Mouse (Mus musculus): Measurements from ENCODE around the gene Zfp266. TPM values are rescaled to one million over a fixed set of nuclear protein-coding genes. Genes with fewer than 3 reads are reported as not detected.

The Zfp266 gene
- total and polyA plus RNA-seq, 2 experiments from 2014 or later: 51.4 to 83.3 TPM

- DNase-seq (ENCODE audit: low spot score) (no peak), ATAC-seq (no peak)
- Histone ChIP-seq H3K9ac (replicated peaks; ENCODE audit: low read length) (no peak overlapping the region), H3K27ac (no peak overlapping the region), H3K36me3 (ENCODE audit: insufficient read depth, low read length) (peaks cover 6% of the 10 kb centered on the region; the same call in 1 of the 2 replicates), H3K27me3 (ENCODE audit: insufficient read depth, low read length) (no peaks in the 10 kb centered on the region), H3K4me2 (ENCODE audit: low read depth, low read length) (peak overlapping the region; percentile 88; the same call in 1 of the 2 replicates), H3K4me1 (ENCODE audit: insufficient read depth, low read length) (peaks cover 17% of the 10 kb centered on the region), H3K4me3 (ENCODE audit: low read length) (no peak overlapping the region), H3K9me3 (ENCODE audit: low read length) (no peaks in the 10 kb centered on the region)
- TF ChIP-seq CTCF (IDR thresholded peaks at IDR 0.05; ENCODE audit: low read depth): no peak
- 87% methylated on average over 4 of the region's 4 CpGs for WGBS
Observed at GRCm38 (mm10) chr9:20518708-20519107, 2.5 kb downstream of the Zfp266 start.

DNA sequence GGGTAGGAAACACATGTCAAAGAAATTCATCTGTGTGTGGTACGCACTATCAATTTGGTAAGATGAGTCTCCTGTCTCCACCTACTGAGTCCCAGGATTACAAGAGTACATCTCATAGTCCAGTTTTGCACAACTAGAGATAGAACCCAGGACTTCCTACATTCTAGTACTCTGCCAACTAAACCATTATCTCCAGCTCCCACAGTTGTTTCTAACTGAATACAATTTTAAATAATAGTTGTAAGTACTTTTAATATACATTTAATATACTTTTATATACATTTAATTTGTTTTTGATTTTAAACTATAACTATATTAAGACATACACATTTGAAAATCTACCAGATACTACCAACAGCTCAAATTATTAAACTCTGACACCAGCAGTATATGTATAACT, 3.5 kb downstream of the Zfp266 start:
- Histone ChIP-seq H3K36me3 (ENCODE audit: insufficient read depth, low read length) (peaks cover 12% of the 10 kb centered on the region; the same call in 1 of the 2 replicates), H3K27ac (no peak overlapping the region), H3K27me3 (ENCODE audit: insufficient read depth, low read length) (no peaks in the 10 kb centered on the region), H3K9me3 (ENCODE audit: low read length) (no peaks in the 10 kb centered on the region), H3K4me2 (ENCODE audit: low read depth, low read length) (no peak overlapping the region), H3K4me3 (ENCODE audit: low read length) (no peak overlapping the region), H3K9ac (replicated peaks; ENCODE audit: low read length) (no peak overlapping the region), H3K4me1 (ENCODE audit: insufficient read depth, low read length) (peaks cover 17% of the 10 kb centered on the region)
- ATAC-seq (no peak), DNase-seq (ENCODE audit: low spot score) (no peak)
- 95% methylated on average over 1 of the region's 1 CpGs for WGBS
- TF ChIP-seq CTCF (IDR thresholded peaks at IDR 0.05; ENCODE audit: low read depth): no peak

- Histone ChIP-seq H3K27ac (no peak overlapping the region), H3K4me2 (ENCODE audit: low read depth, low read length) (no peak overlapping the region), H3K9ac (replicated peaks; ENCODE audit: low read length) (no peak overlapping the region), H3K36me3 (ENCODE audit: insufficient read depth, low read length) (peaks cover 12% of the 10 kb centered on the region; the same call in 1 of the 2 replicates), H3K9me3 (ENCODE audit: low read length) (no peaks in the 10 kb centered on the region), H3K4me3 (ENCODE audit: low read length) (no peak overlapping the region), H3K27me3 (ENCODE audit: insufficient read depth, low read length) (no peaks in the 10 kb centered on the region), H3K4me1 (ENCODE audit: insufficient read depth, low read length) (peaks cover under 1% of the 10 kb centered on the region)
- no peak for TF ChIP-seq CTCF (IDR thresholded peaks at IDR 0.05; ENCODE audit: low read depth)
- 97% methylated on average over 3 of the region's 3 CpGs for WGBS
- ATAC-seq: no peak
- no peak for DNase-seq (ENCODE audit: low spot score)
Observed at GRCm38 (mm10) chr9:20514016-20514415, 7.2 kb downstream of the Zfp266 start.

DNA sequence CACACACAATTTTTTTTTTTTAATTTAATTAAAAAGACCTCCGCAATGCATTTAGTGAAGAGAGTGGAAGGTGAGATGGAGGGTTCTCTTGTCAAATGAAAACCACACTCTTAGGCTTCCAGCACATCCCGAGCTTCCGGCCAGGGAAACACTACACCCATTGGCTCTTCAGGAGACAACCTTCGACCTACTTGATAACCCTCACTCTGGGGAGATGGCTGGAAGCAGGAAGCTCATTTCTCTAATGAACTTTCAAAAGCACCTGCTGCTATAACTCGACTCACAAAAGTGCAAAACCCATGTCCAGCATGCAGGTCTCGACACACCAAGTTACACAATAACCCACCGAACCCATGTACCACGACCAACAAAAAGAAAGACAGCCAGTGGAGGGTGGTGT, 8.5 kb downstream of the Zfp266 start:
- H3K4me1 ChIP-seq (ENCODE audit: insufficient read depth, low read length): no peaks in the 10 kb centered on the region
- WGBS: 90% methylated on average over 8 of the region's 8 CpGs
- H3K27me3 ChIP-seq (ENCODE audit: insufficient read depth, low read length): no peaks in the 10 kb centered on the region
- no peak overlapping the region for H3K4me3 ChIP-seq (ENCODE audit: low read length)
- no peak overlapping the region for H3K27ac ChIP-seq
- H3K9me3 ChIP-seq (ENCODE audit: low read length): no peaks in the 10 kb centered on the region
- no peak overlapping the region for H3K4me2 ChIP-seq (ENCODE audit: low read depth, low read length)
- peaks cover 12% of the 10 kb centered on the region; the same call in 1 of the 2 replicates for H3K36me3 ChIP-seq (ENCODE audit: insufficient read depth, low read length)
- no peak for ATAC-seq
- H3K9ac ChIP-seq (replicated peaks; ENCODE audit: low read length): no peak overlapping the region
- TF ChIP-seq CTCF (IDR thresholded peaks at IDR 0.05; ENCODE audit: low read depth): no peak
- no peak for DNase-seq (ENCODE audit: low spot score)

DNA sequence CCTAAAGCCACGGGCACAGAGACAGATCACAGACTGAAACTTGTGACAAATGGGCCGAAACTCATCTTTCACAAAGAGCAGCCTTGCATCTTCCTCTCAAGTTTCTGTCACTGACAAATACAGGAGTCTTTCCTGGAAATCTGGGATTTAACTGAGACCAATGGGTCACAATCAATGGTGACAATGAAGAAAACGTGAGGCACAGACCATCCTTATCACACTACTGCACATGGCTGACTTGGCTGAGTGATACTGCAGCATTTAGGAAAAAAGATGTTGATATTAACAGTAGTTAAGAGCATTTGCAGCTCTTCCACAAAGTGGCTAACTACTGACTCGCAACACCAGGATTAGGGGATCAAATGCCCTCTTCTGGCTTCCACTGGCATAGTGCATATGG, 9.6 kb downstream of the Zfp266 start:
- Histone ChIP-seq H3K4me1 (ENCODE audit: insufficient read depth, low read length) (no peaks in the 10 kb centered on the region), H3K36me3 (ENCODE audit: insufficient read depth, low read length) (peaks cover 17% of the 10 kb centered on the region; the same call in 1 of the 2 replicates), H3K9ac (replicated peaks; ENCODE audit: low read length) (no peak overlapping the region), H3K27ac (no peak overlapping the region), H3K4me2 (ENCODE audit: low read depth, low read length) (no peak overlapping the region), H3K4me3 (ENCODE audit: low read length) (no peak overlapping the region), H3K27me3 (ENCODE audit: insufficient read depth, low read length) (no peaks in the 10 kb centered on the region), H3K9me3 (ENCODE audit: low read length) (no peaks in the 10 kb centered on the region)
- no peak for TF ChIP-seq CTCF (IDR thresholded peaks at IDR 0.05; ENCODE audit: low read depth)
- ATAC-seq (no peak), DNase-seq (ENCODE audit: low spot score) (no peak)
- WGBS: 85% methylated on average over 4 of the region's 4 CpGs

DNA sequence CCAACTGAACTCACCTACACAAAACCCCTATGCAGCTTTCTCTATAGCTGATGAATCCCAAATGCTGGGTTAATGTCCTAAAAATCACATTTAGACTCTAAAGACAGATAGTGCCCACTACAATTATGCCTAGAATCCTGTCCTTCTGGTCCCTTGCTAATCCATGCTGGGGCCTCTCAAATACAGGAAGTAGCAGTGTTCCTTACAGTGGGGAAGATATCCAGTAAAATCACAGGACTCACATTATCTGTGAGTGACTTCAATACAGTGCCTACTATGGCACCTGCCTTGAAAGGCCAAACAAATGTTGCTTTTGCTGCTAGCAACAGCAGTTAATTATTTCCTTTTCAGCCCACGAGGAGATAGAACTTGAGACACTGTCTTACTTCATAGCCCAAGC, 10.9 kb downstream of the Zfp266 start:
- H3K27me3 ChIP-seq (ENCODE audit: insufficient read depth, low read length): no peaks in the 10 kb centered on the region
- no peak overlapping the region for H3K27ac ChIP-seq
- no peak overlapping the region for H3K9ac ChIP-seq (replicated peaks; ENCODE audit: low read length)
- ATAC-seq: no peak
- H3K36me3 ChIP-seq (ENCODE audit: insufficient read depth, low read length): peaks cover 26% of the 10 kb centered on the region
- 80% methylated on average over 1 of the region's 1 CpGs for WGBS
- no peaks in the 10 kb centered on the region for H3K4me1 ChIP-seq (ENCODE audit: insufficient read depth, low read length)
- no peak for DNase-seq (ENCODE audit: low spot score)
- no peaks in the 10 kb centered on the region for H3K9me3 ChIP-seq (ENCODE audit: low read length)
- no peak for TF ChIP-seq CTCF (IDR thresholded peaks at IDR 0.05; ENCODE audit: low read depth)
- no peak overlapping the region for H3K4me2 ChIP-seq (ENCODE audit: low read depth, low read length)
- no peak overlapping the region for H3K4me3 ChIP-seq (ENCODE audit: low read length)

GRCm38 (mm10) chr9:20509676-20510075, 11.5 kb downstream of the Zfp266 start:
- no peak for ATAC-seq
- Histone ChIP-seq H3K4me2 (ENCODE audit: low read depth, low read length) (no peak overlapping the region), H3K4me3 (ENCODE audit: low read length) (no peak overlapping the region), H3K36me3 (ENCODE audit: insufficient read depth, low read length) (peaks cover 32% of the 10 kb centered on the region), H3K27ac (no peak overlapping the region), H3K27me3 (ENCODE audit: insufficient read depth, low read length) (no peaks in the 10 kb centered on the region), H3K9ac (replicated peaks; ENCODE audit: low read length) (no peak overlapping the region), H3K4me1 (ENCODE audit: insufficient read depth, low read length) (no peaks in the 10 kb centered on the region), H3K9me3 (ENCODE audit: low read length) (no peaks in the 10 kb centered on the region)
- TF ChIP-seq CTCF (IDR thresholded peaks at IDR 0.05; ENCODE audit: low read depth): no peak
- no peak for DNase-seq (ENCODE audit: low spot score)
- whole genome bisulfite sequencing: 75% methylated on average over 3 of the region's 3 CpGs
